Mouse (Mus musculus) T-helper 17 cell (primary cell): ENCODE data around the gene Ackr4.

Experiments used
- in situ Hi-C, 2 experiments: fragments of 300-600 bp; cut with MboI, MseI; formaldehyde crosslinking; loops; 1 replicate in 1 of 2; 2 replicates in 1 of 2; pipeline ENCODE4 v1.15.1; 2025; ENCODE audit warnings: high pct_unique_total_duplicates in 2 of 2

Ackr4 gene

DNA sequence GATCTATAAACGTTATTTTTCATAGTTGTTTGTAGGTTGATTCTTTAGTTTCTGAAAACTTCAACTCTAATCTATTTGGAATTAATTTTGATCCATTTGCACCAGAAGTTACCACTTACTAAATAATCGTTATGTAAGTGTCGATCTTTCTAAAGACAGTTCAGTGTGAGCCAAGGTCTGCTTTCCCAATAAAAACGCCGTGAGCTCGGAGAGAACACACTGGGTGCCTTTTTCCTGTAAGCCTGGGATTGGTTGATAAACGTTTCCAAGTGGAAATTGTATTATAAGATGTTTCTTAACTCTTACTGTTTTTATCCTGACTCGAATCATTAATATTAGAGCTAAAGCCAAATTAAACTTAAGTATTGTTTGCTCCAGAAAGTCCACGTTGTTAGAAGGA is 19.8 kb downstream of the Ackr4 start:
- in situ Hi-C loops: no loop called here

DNA sequence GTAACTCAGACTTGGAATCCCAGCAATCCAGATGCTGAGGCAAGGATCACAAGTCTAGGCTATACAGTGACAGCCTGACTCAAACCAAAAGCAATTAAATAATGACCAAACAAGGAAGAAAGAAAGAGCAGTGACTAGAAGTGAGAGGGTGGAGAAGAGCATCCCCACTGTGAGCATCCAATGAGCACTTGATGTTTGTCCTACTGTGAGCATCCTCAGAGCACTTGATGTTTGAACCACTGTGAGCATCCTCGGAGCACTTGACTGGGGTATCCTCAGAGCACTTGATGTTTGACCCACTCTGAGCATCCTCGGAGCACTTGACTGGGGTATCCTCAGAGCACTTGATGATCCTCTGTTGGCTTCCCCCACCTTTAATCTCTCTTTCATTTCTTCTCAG is 21.7 kb downstream of the Ackr4 start:
- in situ Hi-C loops: no loop called here

DNA sequence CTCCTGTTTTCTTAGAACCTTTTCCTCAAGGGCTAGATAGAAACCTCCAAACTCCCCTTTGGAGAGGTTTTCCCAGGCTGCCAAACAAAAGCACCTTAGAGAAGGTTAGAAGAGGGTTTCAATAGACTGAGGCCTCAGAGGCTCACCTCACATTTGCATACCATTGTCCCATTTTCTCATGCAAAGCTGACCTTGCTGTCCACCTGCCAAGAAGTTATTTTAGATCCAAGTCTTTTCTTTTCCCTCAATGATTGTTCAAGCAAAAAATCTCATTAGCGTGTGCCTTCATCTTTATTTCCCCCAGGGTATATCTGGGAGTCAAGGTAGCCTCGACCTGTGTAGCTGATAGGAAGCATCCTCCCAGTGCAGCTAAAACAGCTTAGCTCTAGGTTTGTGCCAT is 23.8 kb downstream of the Ackr4 start:
- in situ Hi-C loops: no loop called here

DNA sequence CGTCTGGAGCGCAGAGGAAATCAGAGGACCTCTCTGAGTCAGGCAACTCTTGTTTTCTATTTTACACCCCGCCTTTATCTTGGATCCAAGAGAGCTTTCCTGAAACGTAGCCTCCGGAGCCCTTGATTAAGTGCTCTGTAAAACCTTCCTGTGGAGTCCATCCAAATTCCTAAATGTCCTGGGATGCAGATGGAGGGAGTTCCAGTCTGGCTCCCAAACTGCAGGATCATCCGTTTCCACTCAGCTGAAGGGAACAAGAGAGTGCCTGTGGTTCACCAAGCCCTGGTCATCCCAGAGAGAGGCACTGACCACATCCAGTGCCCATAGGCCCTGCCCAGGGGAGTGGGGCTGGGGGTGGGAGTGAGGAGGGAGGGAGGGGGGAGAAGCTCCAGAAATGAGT is 24.4 kb downstream of the Ackr4 start:
- in situ Hi-C loops: no loop called here

DNA sequence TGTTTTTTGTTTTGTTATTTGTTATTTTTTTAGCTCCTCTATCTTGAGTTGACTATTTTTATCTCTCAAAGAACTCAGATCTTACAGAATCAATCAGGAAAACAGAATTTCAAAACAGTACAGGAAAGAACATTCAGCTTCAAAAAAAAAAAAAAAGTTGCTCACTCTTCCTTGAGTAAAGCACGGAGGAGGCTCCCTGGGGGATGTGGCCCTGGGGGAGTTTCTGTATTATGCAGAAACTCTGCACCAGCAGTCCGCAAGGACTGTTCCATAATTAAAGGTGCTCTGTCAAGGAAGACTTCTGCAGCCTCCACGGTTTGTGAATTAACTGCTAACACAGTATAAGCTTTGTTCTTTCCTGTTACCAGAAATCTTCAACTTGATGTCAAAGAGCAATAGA is 25.3 kb downstream of the Ackr4 start:
- in situ Hi-C loops: no loop called here

DNA sequence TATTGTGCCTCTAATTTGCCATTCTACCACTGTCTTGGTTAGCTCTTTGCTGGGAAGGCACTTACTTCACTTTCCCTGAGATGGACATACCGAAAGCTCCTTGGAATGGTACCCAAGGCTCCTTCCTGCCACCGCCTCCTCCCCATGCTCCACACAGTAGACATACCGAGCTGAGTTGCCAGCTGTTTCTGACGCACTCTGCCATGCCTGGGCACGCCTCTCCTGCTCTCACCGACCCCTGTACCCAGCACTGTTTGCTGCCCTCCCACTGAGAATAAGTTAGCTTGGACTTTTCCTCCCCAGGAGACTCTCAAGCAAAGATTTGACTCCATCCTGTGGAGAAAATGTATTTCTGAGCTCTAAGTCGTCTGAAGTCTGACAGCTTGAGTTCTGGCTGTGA is 25.9 kb downstream of the Ackr4 start:
- in situ Hi-C loops: no loop called here

DNA sequence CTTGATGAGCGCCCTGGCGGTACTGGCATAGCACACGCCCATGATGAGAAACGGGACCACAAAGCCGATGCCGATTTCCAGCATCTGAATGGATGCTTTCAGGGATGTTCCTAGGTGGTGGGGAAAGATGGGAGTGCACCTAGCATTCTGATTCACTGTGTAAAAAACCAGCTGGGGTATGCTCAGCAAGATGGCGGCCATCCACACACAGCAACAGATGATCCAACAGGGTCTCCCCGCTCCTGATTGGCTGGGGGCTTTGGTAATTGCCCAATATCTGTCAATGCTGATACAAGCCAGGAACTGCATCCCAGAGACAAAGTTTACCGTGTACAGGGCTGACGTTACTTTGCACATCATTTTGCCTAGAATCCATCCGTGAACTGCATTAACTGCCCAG is 27.7 kb downstream of the Ackr4 start:
- in situ Hi-C loops: no loop called here

DNA sequence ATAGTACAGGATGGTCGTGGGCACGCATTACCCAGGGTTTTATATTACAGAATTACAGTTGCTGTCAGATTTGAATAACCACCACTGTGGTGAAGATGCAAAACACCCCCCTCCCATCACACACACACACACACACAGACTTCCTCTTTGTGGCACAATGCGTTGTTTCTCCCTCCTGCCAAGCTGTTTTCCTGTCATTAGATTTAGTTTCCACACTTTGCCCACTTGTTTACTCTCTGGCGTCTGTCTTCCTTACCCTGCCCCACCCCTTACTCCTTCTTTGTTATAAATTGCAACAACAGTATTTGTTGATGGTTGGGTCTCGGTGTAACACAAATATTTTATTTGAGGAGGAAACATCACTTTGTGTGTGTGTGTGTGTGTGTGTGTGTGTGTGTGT is 28.5 kb downstream of the Ackr4 start:
- in situ Hi-C loops: no loop called here

DNA sequence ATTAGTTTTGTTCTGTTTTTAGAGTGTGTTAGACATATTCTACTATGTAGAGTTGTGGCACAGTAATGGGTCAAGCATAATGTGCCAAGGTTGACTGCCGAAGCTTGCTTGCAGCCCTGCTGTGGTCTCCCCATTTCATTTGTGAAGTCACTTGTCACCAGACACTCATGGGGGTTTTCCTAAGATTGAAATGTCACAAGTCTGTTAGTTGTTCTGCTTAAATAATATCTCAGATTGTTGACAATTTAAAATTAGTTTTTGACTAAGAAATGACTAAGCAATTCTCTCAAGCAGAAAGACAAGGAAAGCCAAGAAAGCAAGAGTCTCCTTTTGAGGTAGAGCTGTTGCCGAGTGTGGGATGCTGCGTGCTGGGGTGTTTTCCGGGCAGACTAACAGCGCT is 33.8 kb downstream of the Ackr4 start:
- in situ Hi-C loops: no loop called here

DNA sequence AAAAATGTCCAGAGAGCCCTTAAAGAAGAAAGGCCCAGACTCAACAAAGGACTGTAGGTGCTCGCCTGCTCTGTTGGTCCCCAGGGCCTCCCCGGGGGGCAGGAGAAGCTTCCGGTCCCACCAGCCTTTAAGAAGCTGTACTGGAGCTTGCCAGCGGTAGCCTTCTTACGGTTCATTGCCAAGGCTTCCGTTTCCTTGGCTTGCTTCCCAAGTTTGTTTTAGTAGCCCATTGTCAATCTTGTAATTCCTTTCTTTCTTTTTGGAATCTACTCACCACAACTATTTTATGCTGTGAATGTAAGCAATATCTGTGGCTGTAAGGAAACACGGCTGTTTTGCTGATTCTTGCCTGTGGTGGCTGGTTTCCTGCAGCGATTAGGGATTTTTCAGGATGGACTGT is 38.2 kb downstream of the Ackr4 start:
- in situ Hi-C loops: no loop called here

DNA sequence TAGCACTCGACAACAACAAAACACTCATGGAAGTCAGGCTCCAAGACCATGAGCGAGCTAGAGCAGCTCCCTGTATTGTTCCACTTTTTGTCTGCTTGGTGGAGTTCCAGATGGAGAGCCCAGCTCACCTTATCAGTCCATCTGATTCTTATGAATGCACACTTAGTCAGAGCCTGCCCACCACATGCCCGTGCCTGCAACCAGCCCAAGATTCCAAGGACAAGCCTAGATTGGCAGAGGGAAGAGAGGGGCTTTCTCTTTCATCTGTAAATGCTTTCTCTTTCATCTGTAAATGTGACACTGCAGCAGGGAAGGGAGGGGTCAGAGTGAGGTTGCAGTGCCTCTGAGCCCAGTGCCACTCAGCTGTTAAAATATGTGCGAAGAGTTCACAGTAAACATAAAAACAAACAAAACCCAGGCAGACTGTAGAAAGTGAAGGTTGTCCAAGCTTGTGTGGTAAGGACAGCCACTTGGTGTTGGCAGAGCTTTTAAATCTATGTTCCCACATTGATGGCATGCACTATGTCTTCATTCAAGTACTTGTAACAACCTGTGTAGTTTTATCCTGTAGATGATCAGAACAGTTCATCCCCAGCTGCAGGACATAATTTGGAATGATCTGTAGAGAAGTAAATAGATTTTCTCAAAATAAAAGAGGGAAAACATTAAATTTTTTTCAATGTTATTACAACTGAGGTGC is 40.9 kb downstream of the Ackr4 start:
- in situ Hi-C loops: no loop called here

DNA sequence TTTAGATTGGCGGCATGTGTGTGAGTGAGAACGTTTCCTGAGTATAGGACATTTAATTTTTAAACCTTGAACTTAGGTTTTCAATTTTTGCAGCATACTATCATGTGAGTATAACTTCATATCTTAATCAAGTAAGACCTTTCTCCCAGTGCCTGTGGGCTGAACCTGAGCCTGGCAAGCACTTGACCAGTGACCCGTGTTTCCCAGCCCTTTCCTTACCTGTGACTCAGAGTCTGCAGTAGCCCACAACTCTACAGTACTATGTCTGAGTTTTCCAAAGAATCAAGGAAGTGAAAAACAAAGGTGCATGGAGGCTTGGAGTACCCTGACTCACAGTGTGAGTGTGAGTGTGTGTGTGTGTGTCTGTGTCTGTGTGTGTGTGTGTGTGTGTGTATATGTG is 46.7 kb downstream of the Ackr4 start:
- in situ Hi-C loops: no loop called here

DNA sequence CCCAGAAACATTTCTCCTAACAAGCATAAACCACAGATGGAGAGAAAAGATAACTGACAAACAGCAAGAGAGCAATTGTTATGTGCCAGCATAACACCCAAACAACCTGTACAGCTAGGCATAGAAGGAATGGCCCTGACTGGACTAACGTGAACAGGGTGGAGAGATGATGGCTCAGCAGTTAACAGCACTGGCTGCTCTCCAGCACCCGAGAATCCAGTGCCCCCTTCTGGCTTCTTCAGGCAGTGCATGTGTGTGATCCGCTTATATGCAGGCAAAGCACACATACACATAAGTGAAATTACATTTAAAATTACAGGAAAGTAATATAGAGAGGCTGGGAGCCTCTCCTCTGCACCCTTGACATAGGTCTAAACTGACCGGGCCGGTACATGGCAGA is 47.4 kb downstream of the Ackr4 start:
- in situ Hi-C loops: no loop called here

DNA sequence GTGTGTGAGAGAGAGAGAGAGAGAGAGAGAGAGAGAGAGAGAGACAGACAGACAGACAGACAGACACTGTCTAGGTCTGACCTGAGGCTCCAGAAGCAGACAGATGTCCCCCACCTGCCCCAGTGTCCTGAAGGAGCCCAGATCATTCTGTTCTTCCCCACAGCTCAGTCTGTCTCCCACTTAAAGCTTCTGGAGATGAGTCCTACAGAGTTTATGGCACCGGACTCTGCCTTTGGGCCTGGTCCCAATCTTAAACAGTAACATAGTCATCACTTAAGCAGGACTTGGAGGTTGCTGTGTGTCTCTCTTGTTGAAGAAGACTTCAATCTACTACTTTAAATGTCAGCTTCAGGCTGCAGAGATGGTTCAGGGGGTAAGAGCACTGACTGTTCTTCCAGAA is 48.0 kb downstream of the Ackr4 start:
- in situ Hi-C loops: no loop called here

DNA sequence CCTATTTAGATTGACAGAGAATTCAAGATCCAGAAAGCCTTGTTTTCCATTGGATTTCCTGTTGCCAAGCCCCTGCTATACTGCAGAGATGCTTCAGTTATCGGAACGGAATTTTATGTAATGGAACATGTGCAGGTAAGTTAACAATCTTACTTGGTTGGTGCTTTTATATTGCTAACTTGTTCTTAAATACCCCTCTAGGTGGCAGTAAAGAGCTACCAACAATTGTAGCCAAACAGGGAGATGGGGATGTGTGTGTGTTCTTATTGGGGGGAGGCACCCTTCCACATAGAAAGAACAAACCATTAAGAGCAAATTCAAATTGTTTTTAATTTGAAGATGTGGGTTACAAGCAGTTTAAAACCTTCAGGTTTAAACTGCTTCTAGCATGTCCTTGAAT is 50.9 kb downstream of the Ackr4 start:
- in situ Hi-C loops: no loop called here

DNA sequence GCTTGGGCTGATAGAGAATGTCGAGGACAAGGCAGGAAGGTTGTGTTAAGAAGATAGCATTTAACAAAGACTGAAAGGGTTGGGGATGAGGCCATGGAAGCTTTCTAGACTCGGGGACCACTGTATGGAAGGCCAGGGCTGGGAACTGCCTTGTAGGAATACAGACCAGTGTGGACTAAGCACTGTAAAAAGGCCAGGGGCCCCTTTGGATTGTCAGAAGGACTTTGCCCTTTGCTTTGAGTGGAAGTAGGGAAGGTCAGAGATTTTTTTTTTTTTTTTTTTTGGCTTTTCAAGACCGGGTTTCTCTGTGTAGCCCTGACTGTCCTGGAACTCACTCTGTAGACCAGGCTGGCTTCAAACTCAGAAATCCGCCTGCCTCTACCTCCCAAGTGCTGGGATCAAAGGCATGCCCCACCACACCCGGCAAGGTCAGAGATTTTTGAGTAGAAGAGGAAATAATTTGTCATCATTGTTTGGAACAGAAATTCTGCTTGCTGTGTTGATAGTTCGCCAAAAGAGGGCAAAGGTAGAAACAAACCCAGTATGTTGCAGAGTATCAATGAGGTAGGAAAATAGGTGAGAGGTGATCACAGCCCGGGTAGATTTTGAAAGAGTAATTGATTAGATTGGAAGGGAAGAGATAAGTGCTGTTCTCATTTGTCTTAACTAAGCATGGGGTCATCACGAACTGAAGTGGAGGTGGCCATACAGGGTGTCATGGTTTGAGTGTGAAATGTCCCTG is 55.7 kb downstream of the Ackr4 start:
- in situ Hi-C loops: no loop called here

DNA sequence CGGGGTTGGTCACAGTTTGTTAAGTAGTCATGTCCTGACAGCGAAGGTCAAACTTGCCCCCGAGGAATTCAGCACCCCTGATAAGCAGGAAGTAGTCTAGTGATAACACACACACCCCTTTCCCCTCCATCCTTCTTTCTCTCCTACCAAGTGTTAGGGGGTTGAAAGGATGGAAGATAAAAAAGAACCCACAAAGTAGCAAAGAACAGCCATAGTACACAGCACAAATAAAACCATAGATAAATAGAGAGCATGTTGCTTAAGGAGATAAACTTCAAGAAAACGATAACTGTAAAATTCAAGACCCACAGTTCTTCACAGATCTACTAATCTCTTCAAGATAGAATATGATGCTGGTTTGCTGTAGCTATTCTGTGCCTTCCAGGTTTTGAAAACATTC is 56.5 kb downstream of the Ackr4 start:
- in situ Hi-C loops: no loop called here

DNA sequence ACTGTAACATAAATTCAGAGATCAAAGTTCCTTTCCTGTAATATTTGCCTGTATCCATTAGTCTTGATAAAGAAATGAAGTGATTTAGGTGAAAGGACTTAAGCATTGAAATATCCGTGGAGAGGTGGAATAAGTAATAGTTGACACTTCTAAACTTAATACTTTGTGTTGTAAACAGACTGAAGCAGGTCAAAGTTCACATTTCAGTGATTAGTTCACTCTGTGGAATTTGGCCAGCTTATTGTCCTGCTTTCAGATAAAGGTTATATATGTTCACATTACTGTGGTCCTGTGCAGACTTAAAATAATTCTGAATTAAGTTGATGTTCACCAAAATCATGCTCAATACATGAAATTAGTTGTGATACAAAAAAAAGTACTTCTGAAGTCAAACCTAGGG is 62.2 kb downstream of the Ackr4 start:
- in situ Hi-C loops: no loop called here

DNA sequence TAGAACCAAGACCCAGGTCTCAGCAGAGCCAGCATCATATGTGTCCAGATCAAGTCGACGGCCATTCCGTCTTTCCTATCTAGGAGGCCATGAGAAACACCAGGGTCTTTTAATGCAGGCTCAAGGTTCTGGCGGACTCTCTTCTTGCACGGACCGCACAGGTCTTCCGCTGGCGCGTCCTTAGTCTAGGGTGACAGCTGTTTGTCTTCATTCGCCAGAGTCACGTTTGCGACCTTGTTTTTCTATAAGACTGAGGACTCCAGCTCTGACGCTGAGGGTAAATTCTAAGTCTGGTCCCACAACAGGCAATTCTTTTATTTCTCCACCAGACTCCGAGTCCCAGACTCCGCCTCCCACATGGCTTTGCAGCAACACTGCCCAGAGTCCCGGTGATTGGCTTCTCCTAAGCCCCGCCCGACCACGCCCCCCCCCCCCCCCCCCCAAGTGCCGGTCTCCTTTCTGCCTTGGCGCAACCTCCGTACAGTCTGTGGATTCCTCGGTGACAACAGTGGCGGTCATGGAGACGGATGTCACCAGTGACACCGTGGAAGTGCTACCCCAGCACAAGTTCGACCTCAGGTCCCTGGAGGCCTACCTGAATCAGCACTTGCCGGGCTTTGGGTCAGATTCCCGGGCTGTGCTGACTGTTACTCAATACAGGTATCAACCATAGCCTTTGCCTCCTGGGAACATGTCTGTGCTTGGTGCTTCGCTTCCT is 63.3 kb downstream of the Ackr4 start, which contains the start of gene Acad11:
Gene Acad11, plus strand, starts transcription at position 134 of the 718 bp plus-strand sequence.
- in situ Hi-C loops: no loop called here

DNA sequence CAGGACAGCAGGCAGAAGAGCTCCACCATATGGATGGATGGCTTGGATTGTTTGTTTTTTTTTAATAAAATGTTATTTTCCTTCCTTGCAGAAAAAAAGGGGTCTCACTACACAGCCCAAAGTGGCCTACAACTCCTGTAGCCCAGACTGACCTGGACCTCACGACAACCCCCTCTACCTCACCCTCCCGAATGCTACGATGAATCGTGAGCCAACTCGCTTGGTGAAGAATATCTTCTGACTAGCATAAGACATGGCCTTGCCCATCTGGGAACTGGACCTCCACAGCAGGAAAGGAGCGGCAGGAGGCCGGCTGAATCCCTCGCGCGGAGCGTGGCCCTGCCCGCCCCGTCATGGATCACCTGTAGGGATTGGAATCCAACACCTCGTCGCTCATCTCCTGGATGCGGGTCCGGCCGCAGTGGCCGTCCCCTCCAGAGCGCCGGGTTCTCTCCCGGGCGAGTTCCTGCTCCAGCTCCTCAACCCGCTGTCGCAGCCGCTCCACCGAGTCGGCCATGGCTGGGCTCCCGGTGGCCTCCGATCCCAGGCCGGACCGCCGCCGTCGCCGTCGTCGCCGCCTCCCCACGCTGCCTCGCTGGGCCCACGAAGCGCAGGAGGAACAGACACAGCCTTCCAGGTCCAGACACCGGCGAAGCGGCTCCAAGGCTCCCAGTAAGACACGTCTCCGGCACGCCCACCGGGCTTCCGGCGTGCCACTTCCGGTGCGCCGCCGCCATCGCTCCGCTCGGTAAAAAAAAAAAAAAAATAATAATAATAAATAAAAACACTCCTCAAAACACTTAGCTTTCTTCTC is 64.1 kb downstream of the Ackr4 start, which contains the start of gene Uba5:
Gene Uba5, minus strand, starts transcription at position 705 of the 814 bp plus-strand sequence.
- in situ Hi-C loops: no loop called here

DNA sequence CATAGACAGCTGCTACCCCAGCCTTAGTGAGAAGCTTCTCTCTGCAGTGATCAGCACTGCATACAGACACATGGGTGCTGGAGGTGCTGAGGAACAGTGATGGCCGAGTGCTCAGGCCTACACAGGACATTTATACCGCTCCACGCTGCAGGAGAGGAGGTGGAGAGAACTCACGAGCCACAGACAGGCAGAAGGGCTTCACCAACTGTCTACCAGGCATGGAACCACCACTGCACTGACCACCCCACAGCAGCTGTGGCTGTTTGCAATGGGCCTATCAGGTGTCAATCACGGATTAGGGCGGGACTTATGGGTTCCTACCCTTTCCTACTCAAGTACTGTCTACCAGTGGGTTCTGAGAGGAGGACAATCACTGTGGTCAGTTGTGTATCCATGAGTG is 75.7 kb downstream of the Ackr4 start:
- in situ Hi-C loops: no loop called here

DNA sequence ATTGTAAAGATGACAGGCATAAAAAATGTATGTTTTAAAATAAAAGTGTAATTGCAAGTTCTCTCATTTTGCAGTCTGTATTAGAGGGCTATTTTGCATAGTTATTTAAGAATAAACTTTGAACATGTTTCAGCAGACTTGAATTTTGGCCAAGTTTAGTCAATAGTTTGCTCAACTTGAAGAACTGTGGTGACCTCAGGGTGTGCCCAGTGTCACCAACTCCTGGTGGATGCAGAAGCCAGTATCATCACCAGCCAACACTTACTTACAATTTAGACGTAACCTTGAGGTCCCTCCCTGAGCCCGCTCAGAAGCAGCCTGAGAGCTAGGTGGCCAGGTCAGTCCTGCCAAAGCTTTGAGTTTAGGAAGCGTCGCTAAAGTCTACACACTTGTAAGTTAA is 83.1 kb downstream of the Ackr4 start:
- in situ Hi-C loops: no loop called here
